Mouse (Mus musculus) spleen, postnatal 36 days (tissue): ENCODE measurements around the gene Pyy.

ENCODE experiments used
- DNase-seq, 2 experiments: peaks; one replicate each; pipeline ENCODE4 v3.0.0; 2022; ENCODE audit warnings: low spot score in 2 of 2, mixed read lengths in 1 of 2

Gene Pyy

GRCm38 (mm10) chr11:102095676-102096075 is 12.0 kb downstream of the Pyy start:
- DNase-seq, result peak; percentile 17 to 22

DNA sequence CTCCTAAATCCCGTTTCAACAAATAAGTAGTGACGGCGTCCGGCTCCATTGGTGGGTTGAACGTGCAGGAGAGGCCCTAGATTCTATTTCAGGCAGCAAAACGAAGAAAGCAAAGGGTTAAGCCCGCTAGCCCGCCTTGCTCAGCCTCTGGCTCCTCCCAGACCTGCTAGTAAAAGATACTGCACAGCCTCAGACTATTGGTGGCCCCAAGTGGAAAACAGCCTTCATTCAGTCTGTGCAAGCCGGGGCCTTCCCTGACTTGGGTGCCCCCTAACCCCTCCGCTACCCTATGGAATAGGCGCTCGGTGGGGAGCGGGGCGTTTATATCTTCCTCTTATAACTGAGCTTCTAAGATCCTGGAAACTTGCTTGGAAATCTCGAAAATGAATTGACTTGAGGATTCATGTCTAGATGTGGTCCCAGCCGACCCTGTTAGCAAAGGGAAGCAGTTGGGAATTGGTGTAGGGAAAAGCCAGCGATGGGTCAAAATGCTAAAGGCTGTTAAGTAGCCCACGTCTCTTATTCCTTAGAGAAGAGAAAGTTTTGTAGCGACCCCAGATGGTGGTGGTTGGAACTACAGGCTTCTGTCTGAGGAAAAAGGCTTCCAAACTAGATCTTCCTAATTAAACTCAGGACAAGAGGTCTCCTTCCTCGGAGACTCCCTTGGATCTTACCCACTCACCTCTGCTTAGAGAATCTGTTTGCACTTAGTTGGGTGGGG is 18.4 kb downstream of the Pyy start:
- DNase-seq, result peak; percentile 55 to 73

DNA sequence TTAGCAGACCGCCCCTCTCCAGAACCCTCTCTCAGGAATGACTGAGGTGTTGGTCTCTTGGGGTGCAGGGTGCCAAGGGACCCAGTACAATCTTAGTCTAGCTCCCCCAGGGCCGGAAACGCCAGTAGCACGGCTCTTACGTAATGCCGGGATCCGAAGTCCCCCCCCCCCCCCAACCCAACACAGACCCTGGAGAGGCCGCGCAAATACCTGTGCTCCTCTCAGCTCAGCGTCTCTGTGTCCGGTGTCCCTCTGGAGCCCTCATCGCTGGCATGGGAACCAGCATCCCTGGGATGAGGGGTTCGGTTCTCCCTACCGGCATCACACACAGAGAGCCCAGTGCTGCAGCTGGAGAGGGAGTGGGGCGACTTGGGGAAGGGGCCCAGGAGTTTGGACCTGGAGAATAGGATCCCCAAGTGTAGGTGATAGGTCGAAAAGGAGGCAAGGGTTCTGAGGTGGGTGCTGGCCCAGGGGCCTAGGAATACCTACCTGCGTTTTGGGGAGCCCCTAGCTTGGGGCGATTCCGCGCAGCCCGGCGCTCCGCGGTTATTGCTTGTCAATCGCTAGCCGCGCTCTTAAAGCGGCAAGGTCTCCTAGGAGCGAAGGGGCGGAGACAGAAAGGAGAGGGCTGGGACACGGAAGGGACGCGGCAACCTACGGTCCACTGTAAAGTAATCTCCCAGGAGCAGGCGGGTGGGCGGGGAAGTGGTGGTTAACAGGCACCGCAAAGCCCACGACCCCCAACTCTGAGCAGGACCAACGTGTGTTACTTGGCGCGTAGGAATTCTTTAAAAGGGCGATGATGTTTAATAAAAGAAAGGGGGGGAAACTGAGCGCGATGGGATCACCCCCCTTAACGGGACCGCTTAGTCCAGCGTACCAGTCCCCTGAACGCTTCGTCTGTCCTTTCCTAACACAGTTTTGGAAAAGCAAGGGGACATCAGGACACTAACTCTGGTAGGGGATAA is 19.4 kb downstream of the Pyy start, which contains the start of gene Mpp2:
Mpp2 (minus strand) TSS at position 585 of the 968 bp plus-strand sequence.
- DNase-seq, result peak; percentile 65 to 79

GRCm38 (mm10) chr11:102087081-102087751 is 20.4 kb downstream of the Pyy start:
- peak; percentile 36 to 49 for DNase-seq

- DNase-seq, result no peak
Measured at GRCm38 (mm10) chr11:102086331-102086730, 21.3 kb downstream of the Pyy start.

- DNase-seq, result no peak
Measured at GRCm38 (mm10) chr11:102084159-102084558, 23.5 kb downstream of the Pyy start.

- no peak for DNase-seq
Measured at GRCm38 (mm10) chr11:102083193-102083592, 24.4 kb downstream of the Pyy start.

GRCm38 (mm10) chr11:102082322-102082721 is 25.3 kb downstream of the Pyy start:
- no peak for DNase-seq

- DNase-seq, result no peak
Measured at GRCm38 (mm10) chr11:102073722-102074121, 33.9 kb downstream of the Pyy start.

DNA sequence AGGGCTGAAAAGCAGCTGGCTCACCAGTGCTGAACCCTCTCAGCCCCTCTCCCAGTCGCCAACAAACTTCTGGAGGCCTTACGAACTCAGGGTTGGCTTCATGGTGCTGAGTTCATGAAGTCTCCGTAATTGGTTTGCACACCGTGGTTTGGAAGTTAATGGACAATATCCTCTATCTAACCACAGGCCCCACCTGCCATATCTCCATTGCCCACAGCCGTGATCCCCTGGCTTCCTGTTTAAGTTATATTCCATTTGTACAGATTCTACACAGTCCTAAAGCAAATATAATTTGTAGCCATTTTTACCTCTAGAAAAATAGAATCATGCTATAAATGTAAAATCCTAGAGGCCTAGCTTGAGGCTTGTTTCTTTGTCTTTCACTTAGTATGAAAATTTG is 34.9 kb downstream of the Pyy start:
- no peak for DNase-seq

DNA sequence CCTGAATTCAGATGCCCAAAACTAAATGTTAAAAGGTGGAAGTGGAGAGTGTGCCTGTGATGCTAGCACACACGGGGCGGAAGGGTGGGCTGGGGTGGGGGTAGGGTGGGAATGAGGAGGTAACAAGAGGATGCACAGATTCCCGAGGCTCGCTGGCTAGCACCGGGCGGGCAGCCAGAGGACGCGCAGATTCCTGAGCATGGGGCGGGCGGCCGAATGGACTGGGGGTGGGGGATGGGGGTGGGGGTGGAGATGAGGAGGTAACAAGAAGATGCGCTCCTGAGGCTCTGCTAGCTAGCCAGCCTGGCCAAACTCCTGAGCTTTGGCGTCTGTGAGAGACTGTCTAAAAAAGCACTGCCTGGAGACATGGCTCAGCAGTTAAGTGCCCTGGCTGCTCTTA is 37.2 kb downstream of the Pyy start:
- DNase-seq, result no peak

DNA sequence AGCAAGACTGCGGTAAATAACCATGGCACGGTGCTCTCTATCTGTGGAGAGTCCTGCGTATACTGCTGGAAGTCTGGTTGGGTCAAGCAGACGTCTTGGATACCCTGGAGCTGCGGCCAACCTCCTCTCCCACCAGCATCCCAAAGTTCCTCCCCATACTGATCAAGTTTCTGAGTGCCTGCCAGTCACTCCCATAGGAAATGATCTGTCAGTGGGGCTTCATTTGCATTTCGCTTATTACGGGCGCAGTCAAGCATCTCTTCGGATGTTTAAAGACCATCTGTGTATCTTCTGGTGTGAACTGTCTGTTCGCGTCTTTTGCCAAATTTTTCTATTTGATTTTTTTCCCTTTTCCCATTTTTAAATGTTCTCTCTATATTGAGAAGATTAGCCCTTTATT is 38.0 kb downstream of the Pyy start:
- no peak for DNase-seq

GRCm38 (mm10) chr11:102068969-102069368 is 38.7 kb downstream of the Pyy start:
- no peak for DNase-seq

DNA sequence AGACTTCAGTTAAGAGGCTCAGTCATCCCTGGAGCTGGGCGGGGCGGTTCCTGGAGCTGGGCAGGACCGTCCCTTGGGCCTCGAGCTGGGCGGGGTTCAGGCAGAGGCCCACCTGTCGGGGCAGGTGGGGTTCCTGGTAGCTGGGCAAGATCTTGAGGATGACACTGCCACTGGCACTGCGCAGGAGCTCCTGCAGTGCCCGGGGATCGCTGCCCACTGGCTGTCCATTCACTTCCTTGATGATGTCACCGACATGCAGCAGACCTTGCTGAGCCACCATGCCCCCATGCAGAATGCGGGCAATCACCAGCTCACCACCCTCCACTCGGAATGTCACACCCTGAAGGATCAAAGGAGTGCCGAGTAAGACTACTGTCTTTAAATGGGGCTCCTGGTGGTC is 44.6 kb downstream of the Pyy start:
- DNase-seq, result no peak

DNA sequence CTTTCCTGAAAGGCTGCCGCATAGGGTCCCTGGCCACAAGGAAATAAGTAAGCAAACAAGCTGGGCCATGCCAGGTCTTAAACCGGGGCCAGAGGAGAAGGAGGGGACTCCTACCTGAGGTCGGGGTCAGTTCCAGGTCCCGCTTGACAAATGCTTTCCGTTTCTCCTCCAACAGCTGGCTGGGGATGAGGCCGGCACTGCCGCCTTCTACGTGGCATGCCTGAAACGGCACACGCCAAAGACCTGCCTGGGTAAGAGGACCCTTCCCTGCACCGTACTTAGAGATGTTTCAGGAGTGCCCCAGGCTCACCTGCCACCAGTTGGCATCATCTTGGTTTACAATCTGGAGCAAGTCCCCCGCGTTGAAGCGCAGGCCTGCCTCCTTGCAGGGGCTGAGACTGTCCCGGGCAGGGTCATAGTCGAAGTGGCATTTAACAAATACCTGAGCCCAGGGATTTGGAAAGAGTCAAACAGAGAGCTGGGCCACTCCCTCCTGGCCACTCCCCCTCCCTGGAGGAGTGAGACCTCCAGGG is 45.6 kb downstream of the Pyy start:
- no peak for DNase-seq

DNA sequence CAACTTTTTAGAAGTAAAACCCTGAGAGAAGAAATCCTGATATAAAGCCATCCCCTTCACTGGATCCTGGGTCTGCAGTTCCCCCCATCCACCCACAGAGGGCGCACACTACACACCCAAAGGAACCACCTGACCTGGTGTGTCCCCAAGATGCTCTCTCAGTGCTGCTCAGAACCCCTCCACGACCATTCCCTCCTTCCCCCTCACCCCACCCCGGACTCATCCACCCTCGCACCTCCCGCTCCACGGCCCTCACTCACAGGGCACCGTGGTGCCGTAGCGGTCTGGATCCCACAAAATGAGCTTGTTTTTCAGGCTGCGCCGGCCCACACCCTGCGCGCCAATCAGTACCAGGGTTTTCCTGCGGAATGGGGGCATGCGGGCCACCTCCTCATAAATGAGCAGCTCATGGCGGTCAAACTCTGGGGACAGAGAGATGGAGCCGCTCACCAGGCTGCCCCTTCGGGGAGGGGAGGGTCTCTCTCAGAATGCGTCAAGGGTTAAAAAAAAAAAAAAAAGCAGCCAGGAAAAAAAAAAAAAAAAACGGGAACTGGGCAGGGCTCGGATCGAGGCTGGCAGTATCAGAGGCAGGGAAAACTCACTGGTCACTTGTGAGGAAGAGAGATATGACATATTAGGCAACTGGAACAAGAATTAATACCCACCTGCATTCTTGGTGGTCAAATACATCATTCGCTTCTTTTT is 46.2 kb downstream of the Pyy start:
- DNase-seq, result peak; percentile 27 to 52
